Mouse (Mus musculus) WW6 (cell line): Measurements from ENCODE around the gene Amotl2.

Experiments used
- DNase-seq: peaks from one replicate; pipeline ENCODE4 v3.0.0-alpha.2; 2013; ENCODE audit warnings: low read depth, low spot score

The Amotl2 gene

GRCm38 (mm10) chr9:102716481-102717163 lies at the start of gene Amotl2:
Amotl2 (plus strand) TSS chr9:102716672.
- no peak for DNase-seq

- no peak for DNase-seq
Observed at GRCm38 (mm10) chr9:102668115-102668514, 48.4 kb upstream of the Amotl2 start.

GRCm38 (mm10) chr9:102668906-102669305 lies 47.6 kb upstream of the Amotl2 start:
- no peak for DNase-seq

GRCm38 (mm10) chr9:102673381-102673780 lies 43.1 kb upstream of the Amotl2 start:
- no peak for DNase-seq

GRCm38 (mm10) chr9:102675922-102676321 lies 40.5 kb upstream of the Amotl2 start:
- DNase-seq, result no peak

- no peak for DNase-seq
Observed at GRCm38 (mm10) chr9:102681470-102681869, 35.0 kb upstream of the Amotl2 start.

- DNase-seq, result no peak
Observed at GRCm38 (mm10) chr9:102687943-102688342, 28.5 kb upstream of the Amotl2 start.

- peak; percentile 47 for DNase-seq
Observed at GRCm38 (mm10) chr9:102689406-102689939, 27.0 kb upstream of the Amotl2 start.

GRCm38 (mm10) chr9:102689940-102690642 lies 26.4 kb upstream of the Amotl2 start:
- DNase-seq, result peak; percentile 64

GRCm38 (mm10) chr9:102690891-102691290 lies 25.6 kb upstream of the Amotl2 start:
- DNase-seq, result no peak

GRCm38 (mm10) chr9:102692564-102693475 lies 23.7 kb upstream of the Amotl2 start:
- no peak for DNase-seq

- no peak for DNase-seq
Observed at GRCm38 (mm10) chr9:102701042-102701441, 15.4 kb upstream of the Amotl2 start.

- DNase-seq, result no peak
Observed at GRCm38 (mm10) chr9:102709504-102710135, 6.9 kb upstream of the Amotl2 start.

GRCm38 (mm10) chr9:102710520-102710919 lies 6.0 kb upstream of the Amotl2 start:
- no peak for DNase-seq

- no peak for DNase-seq
Observed at GRCm38 (mm10) chr9:102713797-102714196, 2.7 kb upstream of the Amotl2 start.

GRCm38 (mm10) chr9:102714893-102715505 lies 1.5 kb upstream of the Amotl2 start:
- DNase-seq, result peak; percentile 74

- DNase-seq, result no peak
Observed at GRCm38 (mm10) chr9:102715506-102715900, 969 bp upstream of the Amotl2 start.

- DNase-seq, result peak; percentile 80
Observed at GRCm38 (mm10) chr9:102717164-102717885, 853 bp downstream of the Amotl2 start.

- DNase-seq, result peak; percentile 77
Observed at GRCm38 (mm10) chr9:102717886-102718643, 1.6 kb downstream of the Amotl2 start.
